Mouse (Mus musculus) left cerebral cortex, adult 2 months (tissue): Measurements from ENCODE around the gene Ly6g6c. TPM values are rescaled to one million over a fixed set of nuclear protein-coding genes. Genes with fewer than 3 reads are reported as not detected.

Experiments used
- DNase-seq, 2 experiments: peaks; one replicate each; pipeline ENCODE4 v3.0.0; 2021 to 2022; ENCODE audit warnings: low spot score in 2 of 2, mixed read lengths in 1 of 2; ENCODE audit errors: extremely low spot score in 1 of 2
- H3K27ac ChIP-seq: fragments of 200-600 bp; 2 replicates; pipeline ENCODE4 v1.8.1; 2022
- H3K4me3 ChIP-seq: fragments of 200-600 bp; 2 replicates; pipeline ENCODE4 v1.8.1; 2022
- CTCF ChIP-seq: fragments of 200-600 bp; IDR thresholded peaks from 2 replicates; pipeline ENCODE4 v1.8.1; 2022; ENCODE audit warnings: antibody characterized with exemption, mild to moderate bottlenecking, moderate library complexity
- intact Hi-C: fragments of 180-260 bp; cut with DNase I; formaldehyde crosslinking; loops from one replicate; pipeline ENCODE4 v1.15.1; 2025
- total RNA-seq, 2 experiments: library from RNA; stranded (reverse); gene quantifications; 2 replicates each; pipeline ENCODE4 v1.2.3; 2021

The Ly6g6c gene
- total RNA-seq, 2 experiments from 2014 or later = not detected

DNA sequence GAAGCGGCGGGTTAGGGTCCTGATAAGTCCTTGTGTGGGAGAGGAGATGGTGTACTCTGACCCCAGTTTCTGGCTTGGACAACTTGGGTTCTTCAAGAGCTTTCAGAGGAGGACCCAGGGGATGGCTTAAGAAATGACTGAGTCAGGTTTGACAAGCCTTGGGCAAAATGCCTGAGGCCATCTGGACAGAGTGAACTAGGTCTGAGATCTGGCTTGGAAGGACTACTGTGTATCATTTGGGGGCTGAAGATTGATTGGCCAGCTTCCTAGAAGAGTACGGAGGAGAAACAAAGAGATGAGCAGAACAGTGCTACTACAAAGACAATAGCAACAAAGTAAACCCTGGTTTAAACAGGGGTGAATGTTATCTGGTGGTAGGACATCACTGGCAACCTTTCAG lies 1.7 kb upstream of the Ly6g6c start:
- intact Hi-C loops = no loop called here
- no peak for DNase-seq
- Histone ChIP-seq H3K27ac (no peak overlapping the region), H3K4me3 (no peak overlapping the region)
- no peak for TF ChIP-seq CTCF

DNA sequence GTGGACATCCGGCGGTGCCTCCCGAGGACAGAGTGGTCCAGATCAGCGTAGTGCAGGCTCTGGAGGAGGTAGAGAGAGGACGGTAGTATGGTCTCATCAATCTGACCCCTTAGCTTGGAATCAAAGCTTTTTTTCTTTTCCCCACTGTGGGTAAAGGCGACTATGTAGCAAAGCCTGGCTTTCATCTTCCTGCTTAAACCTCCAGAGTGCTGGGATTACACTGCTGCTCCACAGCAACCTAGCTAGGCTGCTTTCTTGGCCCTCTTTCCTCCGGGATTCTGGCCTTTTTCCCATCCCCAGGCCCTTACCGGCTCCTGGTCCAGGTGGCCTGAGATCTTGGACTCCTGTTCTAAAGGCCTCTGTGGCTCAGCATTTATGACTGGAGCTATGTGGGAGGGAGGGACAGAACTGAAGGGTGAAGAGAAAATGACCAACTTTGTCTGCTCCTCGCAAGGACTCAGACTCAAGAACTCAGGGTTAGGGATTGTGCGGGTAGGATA lies 760 bp upstream of the Ly6g6c start:
- no peak for DNase-seq
- Histone ChIP-seq H3K27ac (no peak overlapping the region), H3K4me3 (no peak overlapping the region)
- TF ChIP-seq CTCF = no peak
- intact Hi-C loops = no loop called here

DNA sequence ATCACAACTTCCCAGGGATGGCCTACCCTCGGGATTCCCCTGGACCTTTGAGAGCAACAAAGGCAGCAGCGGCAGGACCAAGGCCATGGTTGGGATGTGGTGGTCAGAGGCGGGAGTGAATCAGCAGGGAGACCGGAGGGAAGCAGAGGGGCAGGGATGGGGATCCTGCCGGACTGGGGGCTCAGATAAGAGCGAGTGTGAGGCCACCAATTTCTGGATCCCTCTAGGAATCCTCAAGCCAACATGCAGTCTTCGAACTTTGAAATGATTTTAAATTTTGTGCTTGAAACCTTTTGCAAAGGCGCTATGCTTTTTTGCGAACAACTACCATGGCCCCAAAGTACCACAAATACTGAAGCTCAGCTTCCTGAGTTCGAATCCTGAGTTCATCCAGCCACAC lies 896 bp downstream of the Ly6g6c start, which contains the start of gene Mpig6b:
Gene Mpig6b, minus strand, starts transcription at position 101 of the 400 bp plus-strand sequence.
- TF ChIP-seq CTCF = no peak
- no peak for DNase-seq
- Histone ChIP-seq H3K4me3 (no peak within 1 kb of the TSS), H3K27ac (no peak within 1 kb of the TSS)
- intact Hi-C loops = no loop called here

DNA sequence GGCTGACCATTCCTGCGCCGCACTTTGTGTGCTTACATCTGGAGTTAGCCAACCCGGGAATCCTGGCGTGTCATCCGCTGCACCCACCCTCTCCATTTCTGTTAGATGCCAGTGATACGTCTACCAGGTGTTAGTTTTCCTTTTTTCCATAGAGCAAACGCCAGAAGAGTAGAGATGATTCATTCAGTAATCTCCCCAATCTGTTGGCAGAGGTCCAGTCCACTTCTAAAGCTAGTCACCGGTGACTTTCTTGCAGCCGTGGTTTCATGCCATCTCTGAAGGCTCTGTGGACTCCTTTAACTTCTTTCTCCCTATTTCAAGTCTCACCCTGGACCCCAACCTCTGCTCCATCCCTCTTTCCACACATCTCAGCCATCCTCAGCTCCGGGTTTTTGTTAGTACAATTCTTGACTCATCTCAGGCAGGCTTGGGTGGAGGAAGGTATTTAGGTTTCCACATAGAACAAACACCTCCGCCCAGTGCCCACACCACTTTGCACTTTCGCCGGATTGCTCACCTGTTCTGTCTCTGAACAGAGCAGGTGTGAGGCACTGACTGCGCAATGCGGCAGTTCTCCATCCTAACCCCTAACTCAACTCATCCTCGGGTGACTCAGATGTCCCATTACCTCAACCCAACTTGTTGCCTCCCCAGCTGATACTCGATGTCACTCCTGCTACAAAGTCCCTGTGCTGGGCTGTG lies 3.2 kb downstream of the Ly6g6c start:
- Histone ChIP-seq H3K4me3 (no peak overlapping the region), H3K27ac (no peak overlapping the region)
- DNase-seq = no peak
- no peak for TF ChIP-seq CTCF
- intact Hi-C loops = no loop called here

DNA sequence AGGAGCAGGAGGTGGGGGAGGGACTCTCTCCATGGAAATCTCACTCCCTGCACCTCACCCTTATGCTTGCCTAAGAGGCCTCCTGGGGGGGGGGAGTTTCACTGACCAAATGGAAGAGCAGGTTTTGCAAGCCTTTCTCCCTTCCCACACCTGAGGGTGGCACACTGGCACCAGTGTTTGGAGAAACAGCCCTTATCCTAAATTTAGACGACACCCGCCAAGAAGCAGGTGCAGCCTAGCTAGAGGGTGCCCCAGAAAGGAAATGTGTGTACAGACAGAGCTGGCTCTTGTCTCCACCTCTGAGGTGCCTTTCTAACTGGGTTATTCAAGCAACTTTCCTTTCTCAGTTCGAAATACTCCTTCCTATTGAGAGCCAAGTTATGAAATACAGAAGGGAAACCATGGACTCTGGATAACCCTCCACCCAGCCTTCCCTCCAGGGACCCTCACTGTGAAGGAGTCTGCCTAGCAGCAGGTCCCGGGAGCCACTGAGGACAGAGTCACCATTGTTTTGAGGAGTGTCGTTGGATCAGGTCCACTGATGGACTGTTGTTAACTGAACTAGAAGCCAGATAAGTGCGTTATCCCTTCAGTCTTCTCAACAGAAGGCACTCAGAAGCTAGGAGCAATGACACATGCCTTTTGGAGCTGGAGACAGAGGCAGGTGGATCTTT lies 5.5 kb downstream of the Ly6g6c start:
- TF ChIP-seq CTCF = no peak; the same call in 1 of the 2 replicates
- no peak overlapping the region for H3K4me3 ChIP-seq

DNA sequence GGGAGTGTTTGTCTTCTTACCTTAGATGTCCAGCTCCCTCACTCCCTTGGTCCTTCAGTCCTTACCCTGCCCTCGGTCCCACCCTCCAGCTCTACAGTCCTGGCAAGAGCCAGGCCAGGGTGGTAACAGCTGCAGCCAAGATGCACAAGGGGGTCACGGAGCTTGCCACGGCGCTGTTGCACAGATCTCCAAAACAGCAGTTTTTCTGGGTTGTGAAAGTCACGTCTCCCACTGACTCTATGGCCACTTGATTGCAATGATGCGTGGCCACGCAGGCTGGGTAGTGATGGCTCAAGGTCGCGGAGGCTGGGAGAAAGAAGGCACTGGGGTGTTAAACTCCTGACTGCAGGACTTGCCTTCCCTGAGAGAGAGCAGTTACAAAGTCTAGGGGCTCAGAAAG lies 6.3 kb downstream of the Ly6g6c start:
- TF ChIP-seq CTCF = no peak
- Histone ChIP-seq H3K4me3 (no peak overlapping the region), H3K27ac (no peak overlapping the region)
- no peak for DNase-seq
- intact Hi-C loops = no loop called here

More for the DNA sequence above, 5.5 kb downstream of the Ly6g6c start:
- no peak overlapping the region for H3K27ac ChIP-seq
- DNase-seq = no peak
- intact Hi-C loops = no loop called here

DNA sequence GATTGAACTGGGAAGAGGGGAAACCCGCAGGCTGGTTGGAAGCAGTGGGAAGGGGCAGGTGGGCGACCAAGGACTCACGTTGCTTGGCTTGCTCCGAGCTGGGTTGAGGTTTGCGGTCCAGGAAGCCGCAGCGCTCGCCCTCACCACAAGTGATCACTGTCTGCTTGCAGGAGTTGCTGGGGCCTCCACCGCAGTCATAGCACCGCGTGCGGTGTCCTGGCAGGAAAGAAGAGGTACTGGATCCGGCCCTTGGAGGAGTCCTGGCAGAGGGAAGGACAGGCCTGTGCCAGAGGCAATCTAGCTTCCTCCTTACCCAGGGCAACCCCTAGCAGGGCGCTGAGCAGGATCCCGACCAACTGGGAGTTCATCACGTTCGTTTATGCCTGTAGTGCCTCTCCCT lies 8.9 kb downstream of the Ly6g6c start:
- DNase-seq = no peak
- intact Hi-C loops = no loop called here
- no peak for TF ChIP-seq CTCF
- no peak overlapping the region for H3K27ac ChIP-seq
- no peak overlapping the region for H3K4me3 ChIP-seq

DNA sequence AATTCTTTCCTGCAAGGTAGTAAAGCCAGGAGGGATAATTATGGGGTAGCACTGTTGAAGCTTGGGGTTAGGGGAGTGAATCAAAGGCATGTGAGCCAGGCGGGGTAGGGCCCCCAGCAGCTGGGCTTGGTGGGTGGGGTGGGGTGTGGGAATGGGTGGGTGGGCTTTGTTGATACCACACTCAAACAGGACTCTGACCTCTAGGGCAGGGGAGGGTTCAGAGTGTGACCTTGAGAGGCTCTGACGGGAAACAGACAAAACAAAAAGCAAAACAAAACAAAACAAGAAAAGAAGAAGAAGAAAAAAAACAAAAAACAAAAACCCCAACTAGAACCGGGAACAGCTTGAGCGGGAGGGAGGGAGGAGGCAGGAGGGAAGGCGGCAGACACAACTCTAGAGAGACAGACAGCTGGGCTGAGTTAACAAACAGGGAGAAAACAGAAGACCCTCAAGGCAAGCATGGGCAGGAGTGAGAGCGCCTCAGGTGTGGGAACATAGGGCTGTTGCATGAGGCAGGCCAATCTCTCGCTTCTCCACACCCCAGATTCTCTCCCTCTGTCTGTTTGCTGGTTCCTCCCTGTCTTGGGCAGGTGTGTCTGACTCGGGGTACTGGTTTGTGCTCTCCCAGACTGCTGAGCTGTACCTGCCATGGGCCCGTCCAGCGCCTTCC lies 11.5 kb downstream of the Ly6g6c start, which contains the start of gene Ly6g6e:
Gene Ly6g6e, plus strand, starts transcription at position 396 of the 670 bp plus-strand sequence.
- intact Hi-C loops = no loop called here
- no peak for TF ChIP-seq CTCF
- Histone ChIP-seq H3K27ac (peak within 1 kb of the TSS; percentile 11; the same call in 1 of the 2 replicates), H3K4me3 (peak within 1 kb of the TSS; percentile 22)
- DNase-seq = no peak

DNA sequence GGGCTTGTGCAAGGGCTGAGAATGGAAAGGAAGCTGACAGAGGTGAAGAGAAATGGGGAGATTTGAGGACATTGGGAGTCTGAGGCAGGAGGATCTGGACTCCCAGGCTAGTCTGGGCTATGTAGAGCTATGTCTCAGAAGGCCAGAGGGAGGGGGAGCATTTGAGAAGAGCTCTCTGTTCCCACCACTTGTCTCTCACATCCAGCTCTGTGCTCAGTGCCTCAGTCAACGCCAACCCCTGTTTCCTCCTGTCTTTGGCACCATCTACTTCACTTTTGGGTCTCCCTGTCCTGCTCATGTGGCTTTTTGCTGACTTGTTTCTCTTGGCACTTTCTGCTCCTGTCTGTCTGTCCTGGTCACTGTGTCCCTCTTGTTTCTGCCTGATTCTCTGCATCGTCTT lies 12.1 kb downstream of the Ly6g6c start:
- H3K27ac ChIP-seq = no peak overlapping the region; the same call in 1 of the 2 replicates
- no peak for TF ChIP-seq CTCF
- H3K4me3 ChIP-seq = peak overlapping the region; percentile 22
- DNase-seq = no peak
- intact Hi-C loops = no loop called here

DNA sequence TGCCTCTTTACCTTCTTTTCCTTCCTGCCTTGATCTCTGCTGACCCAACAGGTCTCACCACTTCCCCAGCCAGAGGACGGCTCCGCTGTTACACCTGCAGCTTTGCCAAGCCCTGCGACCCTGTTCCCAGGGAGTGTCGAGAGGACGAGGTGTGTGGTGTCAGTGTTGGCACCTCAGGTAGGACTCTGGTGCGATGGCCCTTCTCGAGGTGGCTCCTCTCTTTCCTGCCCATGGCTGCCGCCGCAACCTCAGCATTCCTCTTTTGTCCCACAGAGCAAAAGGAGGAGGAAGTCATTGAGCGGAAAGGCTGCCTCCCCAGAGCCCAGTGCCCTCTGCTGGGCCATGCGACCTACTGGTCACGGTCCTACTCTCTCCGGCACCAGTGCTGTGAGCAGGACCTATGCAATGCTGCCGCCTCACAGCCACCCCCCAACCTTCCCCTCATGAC lies 12.6 kb downstream of the Ly6g6c start, which contains the start of gene Ly6g6d:
Gene Ly6g6d, minus strand, starts transcription at position 280 of the 448 bp plus-strand sequence.
- DNase-seq = no peak
- peak; percentile 45 for TF ChIP-seq CTCF
- peak within 1 kb of the TSS; percentile 22 for H3K4me3 ChIP-seq
- peak within 1 kb of the TSS; percentile 11; the same call in 1 of the 2 replicates for H3K27ac ChIP-seq
- intact Hi-C loops = no loop called here

DNA sequence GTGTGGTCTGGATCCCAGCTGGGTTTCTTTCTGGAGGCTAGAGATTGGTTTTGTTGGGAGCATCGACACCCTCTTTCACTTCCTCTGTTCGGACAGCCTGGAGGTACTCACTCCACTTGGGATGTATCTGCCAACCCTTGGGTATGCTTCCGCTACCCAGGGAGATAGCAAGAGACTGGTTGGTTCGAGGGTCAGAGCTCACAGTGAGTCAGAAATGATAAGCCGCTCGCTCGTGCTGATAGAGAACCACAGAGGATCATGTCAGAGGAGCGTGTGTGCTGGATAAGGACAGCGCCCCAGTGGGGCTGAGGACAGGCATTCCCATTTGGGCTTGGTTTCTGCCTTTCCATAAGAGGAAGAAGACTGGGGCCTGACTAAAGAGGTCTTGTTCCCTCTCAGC lies 14.6 kb downstream of the Ly6g6c start:
- no peak for TF ChIP-seq CTCF
- DNase-seq = no peak
- no peak overlapping the region for H3K4me3 ChIP-seq
- intact Hi-C loops = no loop called here
- H3K27ac ChIP-seq = no peak overlapping the region

DNA sequence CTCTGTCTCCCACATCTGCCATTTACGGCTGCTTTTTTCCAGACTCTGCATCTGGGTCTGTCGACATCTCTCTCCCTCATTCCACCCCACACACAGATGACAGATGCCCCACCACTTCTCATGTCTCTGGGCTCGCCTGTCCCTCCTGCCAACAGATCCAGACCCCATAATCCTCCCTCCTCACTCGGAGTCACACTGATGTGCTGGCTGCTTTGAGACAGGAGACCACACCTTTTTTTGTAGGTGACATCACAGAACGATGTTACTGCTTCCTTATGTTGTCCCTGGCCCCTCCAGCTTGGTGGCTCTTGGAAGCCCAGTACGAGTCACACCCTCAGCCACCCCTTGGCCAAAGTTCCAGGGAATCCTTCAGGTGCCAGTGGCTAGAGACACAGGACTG lies 15.1 kb downstream of the Ly6g6c start:
- Histone ChIP-seq H3K4me3 (no peak overlapping the region), H3K27ac (no peak overlapping the region)
- TF ChIP-seq CTCF = no peak
- intact Hi-C loops = no loop called here
- DNase-seq = no peak
